In genomic region chr4:152625032-152626003, GRCm38 (mm10) we compare ENCODE assay signal across 8 mouse cellular contexts.
DNase-seq lines count a peak whose midpoint lies in the region; ATAC-seq lines count a peak whose summit lies in the region.

No protein-coding gene starts in this region.

- no peak overlapping the region; the same call in 1 of the 2 replicates for H3K27ac ChIP-seq in embryonic facial prominence, embryonic 14.5 days (replicated peaks; ENCODE audit: low read depth, low read length)
- H3K27ac ChIP-seq in heart, embryonic 15.5 days, result peak overlapping the region; percentile 42; the same call in 1 of the 2 replicates
- H3K27ac ChIP-seq in neural tube, embryonic 11.5 days (ENCODE audit: low read depth, low read length), result no peak overlapping the region

- peak; percentile 40 to 41 for DNase-seq in B cell, adult 2 months
- peak; percentile 61 to 74 for DNase-seq in adrenal gland, postnatal 36 days
- peak; percentile 89 for DNase-seq in embryonic facial prominence, embryonic 14.5 days (ENCODE audit: low spot score)
- peak; percentile 76 for DNase-seq in kidney, postnatal 10 days
- DNase-seq in liver, result peak; percentile 44
- DNase-seq in neural tube, embryonic 11.5 days (ENCODE audit: low spot score), result peak; percentile 83
- DNase-seq in thymus, postnatal 14 days, result peak; percentile 19

- ATAC-seq in embryonic facial prominence, embryonic 14.5 days (ENCODE audit: low read depth), result peak; percentile 86
- peak; percentile 56; the same call in 1 of the 2 replicates for ATAC-seq in heart, embryonic 15.5 days (replicated peaks; ENCODE audit: insufficient number of reproducible peaks, insufficient read depth, low FRiP score, low read depth)
- ATAC-seq in neural tube, embryonic 11.5 days (ENCODE audit: insufficient read depth, low FRiP score, low TSS enrichment), result peak; percentile 63

- H3K4me3 ChIP-seq in embryonic facial prominence, embryonic 14.5 days (ENCODE audit: low read depth, low read length), result no peak overlapping the region
- H3K4me3 ChIP-seq in heart, embryonic 15.5 days, result no peak overlapping the region
- no peak overlapping the region for H3K4me3 ChIP-seq in neural tube, embryonic 11.5 days (ENCODE audit: low read depth, low read length)

- H3K27me3 ChIP-seq in embryonic facial prominence, embryonic 14.5 days (replicated peaks; ENCODE audit: control insufficient read depth, insufficient read depth, low read length), result no peaks in the 10 kb centered on the region
- peaks cover 22% of the 10 kb centered on the region for H3K27me3 ChIP-seq in heart, embryonic 15.5 days
- no peaks in the 10 kb centered on the region for H3K27me3 ChIP-seq in neural tube, embryonic 11.5 days (ENCODE audit: control insufficient read depth, insufficient read depth, low read length)

- H3K4me1 ChIP-seq in embryonic facial prominence, embryonic 14.5 days (ENCODE audit: control insufficient read depth, insufficient read depth, low read length), result peaks cover 8% of the 10 kb centered on the region; the same call in 1 of the 2 replicates
- peaks cover 8% of the 10 kb centered on the region for H3K4me1 ChIP-seq in heart, embryonic 15.5 days (replicated peaks)
- H3K4me1 ChIP-seq in neural tube, embryonic 11.5 days (ENCODE audit: control insufficient read depth, insufficient read depth, low read length), result peaks cover 3% of the 10 kb centered on the region; the same call in 1 of the 2 replicates

- H3K4me2 ChIP-seq in embryonic facial prominence, embryonic 14.5 days (ENCODE audit: low read depth, low read length), result peak overlapping the region; percentile 31
- H3K4me2 ChIP-seq in heart, embryonic 15.5 days, result peak overlapping the region; percentile 14
- no peak overlapping the region for H3K4me2 ChIP-seq in neural tube, embryonic 11.5 days (ENCODE audit: low read depth)

- H3K9ac ChIP-seq in embryonic facial prominence, embryonic 14.5 days (ENCODE audit: low read depth, low read length), result no peak overlapping the region
- no peak overlapping the region for H3K9ac ChIP-seq in heart, embryonic 15.5 days
- H3K9ac ChIP-seq in neural tube, embryonic 11.5 days (ENCODE audit: low read length), result no peak overlapping the region

- 7% methylated on average over 22 of the region's 22 CpGs for WGBS in embryonic facial prominence, embryonic 14.5 days
- WGBS in heart, embryonic 15.5 days, result 4% methylated on average over 22 of the region's 22 CpGs
- WGBS in neural tube, embryonic 11.5 days, result 6% methylated on average over 22 of the region's 22 CpGs

- H3K9me3 ChIP-seq in embryonic facial prominence, embryonic 14.5 days (ENCODE audit: control insufficient read depth, low read length), result no peaks in the 10 kb centered on the region
- no peaks in the 10 kb centered on the region for H3K9me3 ChIP-seq in heart, embryonic 15.5 days (replicated peaks)
- no peaks in the 10 kb centered on the region for H3K9me3 ChIP-seq in neural tube, embryonic 11.5 days (ENCODE audit: control insufficient read depth, low read length)

- no peaks in the 10 kb centered on the region for H3K36me3 ChIP-seq in embryonic facial prominence, embryonic 14.5 days (ENCODE audit: control insufficient read depth, insufficient read depth, low read length)
- no peaks in the 10 kb centered on the region for H3K36me3 ChIP-seq in heart, embryonic 15.5 days
- H3K36me3 ChIP-seq in neural tube, embryonic 11.5 days (ENCODE audit: control insufficient read depth, insufficient read depth, low read length), result no peaks in the 10 kb centered on the region

Comparison
In these comparisons a context has a peak if more than half of its experiments do, and no peak if none do; other contexts are left out.
1. DNase-seq: peak in every context shown above with its lines; median percentile 89 in embryonic facial prominence, embryonic 14.5 days; 83 in neural tube, embryonic 11.5 days; 76 in kidney, postnatal 10 days; 68 in adrenal gland, postnatal 36 days; 44 in liver; 40 in B cell, adult 2 months; 19 in thymus, postnatal 14 days.